Mouse (Mus musculus) erythroblast, embryonic 14.5 days (primary cell): ENCODE measurements at regions not wholly inside any gene's neighbourhood (a gene's known extent, or its start where the extent isn't known, plus 50 kb on each side); places are given as distances from the start of the nearest gene placed in this dataset.

ENCODE experiments used
- GATA1 ChIP-seq: IDR thresholded peaks from 2 replicates; pipeline ENCODE4 v1.6.1; 2012; ENCODE audit warnings: low read length, inconsistent platforms, mixed read lengths
- TAL1 ChIP-seq: IDR thresholded peaks from 3 replicates; pipeline ENCODE4 v1.6.1; 2012; ENCODE audit warnings: low read length, inconsistent platforms, mixed read lengths

DNA sequence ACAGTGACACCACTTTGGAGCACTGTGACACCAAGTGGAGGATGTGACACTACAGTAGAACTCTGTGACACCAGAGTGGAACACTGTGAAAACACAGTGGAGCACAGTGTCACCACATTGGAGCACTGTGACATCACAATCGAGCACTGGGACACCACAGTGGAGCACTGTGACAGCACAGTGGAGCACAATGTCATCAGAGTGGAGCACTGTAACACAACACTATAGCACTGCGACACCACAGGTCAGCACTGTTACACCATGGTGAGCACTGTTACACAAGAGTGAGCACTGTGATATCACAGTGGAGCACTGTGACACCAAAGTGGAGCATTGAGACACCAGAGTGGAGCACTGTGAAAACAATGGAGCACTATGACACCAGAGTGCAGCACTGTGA lies 99.5 kb upstream of the Vmn1r2 start:
- TF ChIP-seq TAL1, result no peak
- no peak for TF ChIP-seq GATA1
